In the genomic region with DNA sequence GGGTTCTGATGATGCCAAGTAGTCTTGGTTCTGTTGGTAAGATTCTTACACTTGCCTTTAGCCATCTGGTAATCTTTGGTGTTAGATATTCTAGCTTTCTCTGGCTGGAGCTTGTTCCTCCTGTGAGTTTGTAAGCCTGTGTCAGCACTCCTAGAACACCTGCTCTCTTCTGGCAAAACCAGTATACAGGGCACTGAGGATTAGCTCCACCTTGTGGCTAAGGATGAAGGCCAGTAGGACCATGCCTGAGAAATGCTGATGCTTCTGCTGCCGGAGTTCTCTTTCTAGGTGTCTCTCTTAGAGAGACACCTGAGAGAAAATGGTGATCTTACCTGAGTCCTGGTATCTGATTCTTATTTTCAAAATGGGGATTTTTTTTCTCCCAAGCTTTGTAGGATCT, we compare ENCODE assay signal across 13 mouse cellular contexts. TPM values are rescaled to one million over a fixed set of nuclear protein-coding genes. Genes with fewer than 3 reads are reported as not detected.
DNase-seq lines count a peak whose midpoint lies in the region; ATAC-seq and TF ChIP-seq lines count a peak whose summit lies in the region.
"Had no signal": no experiment of that assay in that cellular context is flagged by ENCODE, and none has a peak within 500 bp of the region (broad histone marks: within the 10 kb centered on the region; RNA-seq: fewer than 3 reads in every experiment).

No protein-coding gene starts in this region.

- ATAC-seq in cerebellum, adult (ENCODE audit: insufficient number of reproducible peaks, low FRiP score, low TSS enrichment), result no peak
- ATAC-seq in kidney, postnatal 0 days (replicated peaks; ENCODE audit: low FRiP score, low read depth), result no peak
- no peak for ATAC-seq in activated CD4-positive, CD25-positive, alpha-beta regulatory T cell, adult 4 months

- no peak overlapping the region for H3K4me3 ChIP-seq in kidney, postnatal 0 days (replicated peaks; ENCODE audit: low read depth, low read length)
- H3K4me3 ChIP-seq: hindbrain, embryonic 10.5 days; limb, embryonic 10.5 days had no signal

- H3K27me3 ChIP-seq in kidney, postnatal 0 days (ENCODE audit: insufficient read depth, low read length), result no peaks in the 10 kb centered on the region

- H3K9me3 ChIP-seq in kidney, postnatal 0 days (replicated peaks; ENCODE audit: low read length), result no peaks in the 10 kb centered on the region
- H3K9me3 ChIP-seq: hindbrain, embryonic 10.5 days; limb, embryonic 10.5 days had no signal

- DNase-seq in cerebellum, postnatal 25 days, result peak; percentile 5 to 34
- DNase-seq in kidney, postnatal 0 days (ENCODE audit: low spot score), result no peak
- DNase-seq in kidney, adult 18-20 months, result no peak
- DNase-seq in right cerebral cortex, adult 2 months (ENCODE audit: low spot score in 2 of 2), result peak; percentile 16 to 23
- DNase-seq in right cerebral cortex, postnatal 4 days, result no peak
- DNase-seq in lung, postnatal 4 days, result no peak
- DNase-seq: kidney, adult 9 months had no signal

- no peaks in the 10 kb centered on the region for H3K4me1 ChIP-seq in kidney, postnatal 0 days (replicated peaks; ENCODE audit: insufficient read depth, low read length)
- H3K4me1 ChIP-seq: hindbrain, embryonic 10.5 days; limb, embryonic 10.5 days had no signal

- H3K36me3 ChIP-seq in kidney, postnatal 0 days (ENCODE audit: insufficient read depth, low read length), result no peaks in the 10 kb centered on the region
- H3K36me3 ChIP-seq: hindbrain, embryonic 10.5 days; limb, embryonic 10.5 days had no signal

- no peak overlapping the region for H3K27ac ChIP-seq in kidney, postnatal 0 days
- H3K27ac ChIP-seq: hindbrain, embryonic 10.5 days; limb, embryonic 10.5 days had no signal

- TF ChIP-seq CTCF in kidney, postnatal 0 days (IDR thresholded peaks at IDR 0.05; ENCODE audit: low read depth), result peak; percentile 43; the same call in 1 of the 2 replicates

- H3K4me2 ChIP-seq in kidney, postnatal 0 days (ENCODE audit: low read length), result no peak overlapping the region

- 60% methylated on average over 1 of the region's 1 CpGs for WGBS in kidney, postnatal 0 days

- no peak overlapping the region for H3K9ac ChIP-seq in kidney, postnatal 0 days (ENCODE audit: low read depth, low read length)

RNA-seq across cellular contexts. Expression of a gene that starts 58.8 kb away (rescaled TPM):
- 0.12 and 0.19 TPM in 2 replicates for polyA plus RNA-seq in kidney, postnatal 0 days (2015; fragmentation: Nextera tagmentation; extraction: Ambion mirVana)
- polyA plus RNA-seq in activated CD4-positive, CD25-positive, alpha-beta regulatory T cell, adult 4 months (2017; shearing (Covaris generic)), result under 1 TPM in 1 of 2 experiments, not detected in 1; 0.20 TPM
- polyA plus RNA-seq: limb, embryonic 10.5 days; liver, embryonic 16.5 days; testis, adult 2 months had no signal

Comparison
In these comparisons a context has a peak if more than half of its experiments do, and no peak if none do; other contexts are left out.
1. DNase-seq: peak in cerebellum, postnatal 25 days (2 of 2) and right cerebral cortex, adult 2 months (2 of 2); none in kidney, postnatal 0 days (single experiment), kidney, adult 18-20 months (single experiment), right cerebral cortex, postnatal 4 days (single experiment) and lung, postnatal 4 days (0 of 2).